Mouse (Mus musculus) 3T3-L1 (cell line): Measurements from ENCODE around the gene Enox1.

ENCODE experiments used
- DNase-seq: peaks from one replicate; pipeline ENCODE4 v3.0.0-alpha.2; 2015; ENCODE audit warnings: low read depth, low spot score

Gene Enox1

DNA sequence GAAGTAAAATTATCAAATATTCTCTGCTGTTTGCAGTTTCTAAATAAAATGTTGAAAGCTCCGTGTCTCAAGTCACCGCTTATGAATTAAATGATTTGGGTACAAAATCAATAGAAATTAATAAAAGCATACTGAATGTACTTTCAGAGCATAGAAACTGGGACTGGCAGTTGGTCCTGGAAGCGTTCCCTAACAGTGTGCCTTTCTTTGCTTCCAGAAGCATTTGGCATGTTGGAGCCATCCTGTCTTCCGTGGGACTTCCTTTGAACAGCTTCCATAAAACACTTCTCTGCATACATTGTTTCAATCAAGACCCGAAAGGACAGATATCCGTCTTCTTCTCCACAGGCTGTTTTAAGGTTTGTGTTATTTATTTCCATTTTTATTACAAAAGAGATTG lies 285.0 kb downstream of the Enox1 start:
- no peak for DNase-seq

DNA sequence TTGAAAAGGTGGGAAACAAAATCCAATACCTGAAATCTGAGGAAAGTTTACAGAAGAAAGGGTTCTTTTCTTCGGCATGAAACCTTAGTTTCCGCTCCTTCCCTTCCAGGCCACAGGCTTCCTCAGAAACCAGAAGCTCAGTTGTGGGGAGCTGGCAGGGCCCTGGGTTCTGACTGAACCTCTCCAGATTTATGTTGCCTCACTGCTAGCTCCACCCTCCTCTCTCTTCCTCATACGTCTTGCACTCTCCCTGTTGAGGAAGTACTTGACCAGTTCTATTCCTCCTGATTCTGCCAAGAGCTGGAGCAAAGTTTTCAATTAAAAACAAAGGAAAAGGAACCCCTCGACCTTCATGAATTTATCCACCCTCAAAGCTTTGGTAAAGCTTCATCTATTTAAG lies 291.4 kb downstream of the Enox1 start:
- DNase-seq: no peak

DNA sequence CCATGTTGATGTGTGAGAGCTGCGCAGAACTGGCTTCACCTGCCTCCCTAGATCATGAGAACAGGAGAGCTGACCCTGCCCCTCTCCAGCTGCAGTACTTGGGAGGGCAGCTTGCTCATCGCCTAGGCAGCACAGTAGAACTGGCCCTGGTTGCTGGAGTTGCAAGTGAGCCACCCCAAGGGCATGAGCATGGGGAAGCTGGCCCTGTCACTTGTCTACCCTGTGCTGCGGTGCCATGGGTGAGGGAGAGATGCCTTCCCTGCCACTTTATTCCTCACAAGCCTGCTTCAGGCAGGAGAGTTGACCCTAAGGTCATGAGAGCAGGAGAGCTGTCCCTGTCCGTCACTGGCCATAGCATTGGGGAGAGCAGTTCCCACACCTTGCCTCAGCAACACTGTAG lies 295.4 kb downstream of the Enox1 start:
- no peak for DNase-seq

DNA sequence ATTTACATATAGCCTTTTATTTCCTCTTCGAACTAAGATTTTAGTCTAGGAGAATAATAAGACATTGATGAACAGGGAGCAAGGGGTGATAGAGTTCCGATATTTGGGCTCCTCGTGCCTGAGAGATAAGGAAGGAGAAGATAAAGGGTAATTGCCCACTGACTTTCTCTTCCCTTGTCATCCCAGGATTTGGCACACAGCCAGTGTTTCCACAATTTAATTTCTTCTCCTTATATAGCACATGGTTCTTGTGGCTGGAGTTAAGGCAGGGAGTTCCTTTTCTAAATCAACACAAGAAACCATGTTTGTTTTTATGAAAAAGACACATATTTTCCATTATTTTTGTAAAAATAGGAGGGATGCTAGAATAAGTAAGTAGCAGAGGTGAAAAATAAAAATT lies 299.5 kb downstream of the Enox1 start:
- DNase-seq: no peak

DNA sequence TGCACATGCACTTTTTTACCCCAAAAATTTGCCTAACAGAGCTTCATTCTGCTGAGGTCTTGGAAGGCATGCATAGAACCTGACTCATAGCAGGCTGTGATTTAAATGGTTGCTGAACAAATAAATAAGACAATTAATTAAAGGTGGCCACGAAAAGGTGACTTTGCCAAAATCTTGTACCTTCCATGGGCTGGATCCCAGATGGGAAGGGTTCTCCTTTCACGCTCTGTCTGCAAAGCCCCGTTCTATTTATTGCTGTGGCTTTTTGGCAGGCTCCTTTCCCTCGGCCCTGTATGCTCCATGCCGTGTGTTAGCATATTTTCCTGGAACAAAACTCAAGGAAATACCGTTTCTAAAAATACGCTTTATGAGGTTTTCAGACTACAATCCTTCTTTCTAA lies 300.3 kb downstream of the Enox1 start:
- peak; percentile 51 for DNase-seq

DNA sequence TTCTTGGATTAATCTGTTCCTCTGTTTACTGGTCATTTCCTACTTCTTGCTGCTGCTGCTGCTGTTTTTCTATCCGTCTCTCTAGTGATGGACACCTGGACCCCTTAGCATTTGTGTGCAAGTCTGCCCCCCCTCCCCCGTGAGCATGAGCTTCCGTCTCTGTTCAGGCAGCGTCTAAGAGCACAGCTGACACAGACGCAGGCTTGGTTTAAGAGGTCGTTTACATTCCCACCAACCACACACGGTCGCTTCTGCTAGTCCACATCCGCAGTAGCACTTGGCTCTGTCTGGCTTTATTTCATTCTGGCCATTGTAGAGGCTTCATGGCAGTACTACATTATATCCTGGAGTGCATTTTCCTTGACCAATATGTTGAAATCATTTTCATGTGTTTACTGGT lies 301.7 kb downstream of the Enox1 start:
- DNase-seq: no peak

DNA sequence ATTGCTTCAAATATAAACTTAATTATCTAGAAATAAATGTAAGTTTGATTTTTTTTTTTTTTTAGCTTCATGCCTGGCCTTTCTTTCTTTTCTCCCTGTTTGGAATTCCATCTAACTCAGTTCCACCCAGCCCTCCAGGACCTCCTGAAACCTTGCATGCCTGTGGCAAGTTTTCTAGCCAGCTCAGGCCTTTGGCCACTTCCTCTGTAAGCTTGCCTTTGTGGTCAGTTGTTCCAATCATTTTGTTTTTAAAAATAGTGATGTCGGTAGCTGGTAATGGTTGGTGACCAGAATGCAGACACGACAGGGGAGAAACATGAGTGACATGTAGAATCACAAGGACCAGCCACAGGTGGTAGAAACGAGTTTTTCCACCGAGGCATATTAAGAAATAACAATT lies 307.4 kb downstream of the Enox1 start:
- peak; percentile 74 for DNase-seq

DNA sequence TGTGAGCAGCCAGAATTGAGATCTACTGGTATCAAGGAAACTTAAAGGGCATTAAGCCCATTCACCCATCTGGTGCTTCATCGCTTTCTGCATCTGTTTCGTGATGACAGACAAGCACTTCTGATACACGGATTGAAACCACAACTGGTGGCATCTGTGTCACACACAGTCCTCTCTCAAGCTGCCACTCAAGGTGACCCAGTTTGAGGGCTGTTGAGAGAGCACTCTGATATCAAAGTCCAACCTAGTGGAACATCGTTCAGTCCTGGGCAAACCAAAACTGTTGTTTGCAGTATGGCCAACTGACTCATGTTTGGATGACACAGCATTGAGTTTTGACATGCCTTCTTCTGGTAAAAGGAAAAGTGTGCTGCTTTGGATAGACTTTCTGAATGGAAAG lies 308.2 kb downstream of the Enox1 start:
- DNase-seq: peak; percentile 55

DNA sequence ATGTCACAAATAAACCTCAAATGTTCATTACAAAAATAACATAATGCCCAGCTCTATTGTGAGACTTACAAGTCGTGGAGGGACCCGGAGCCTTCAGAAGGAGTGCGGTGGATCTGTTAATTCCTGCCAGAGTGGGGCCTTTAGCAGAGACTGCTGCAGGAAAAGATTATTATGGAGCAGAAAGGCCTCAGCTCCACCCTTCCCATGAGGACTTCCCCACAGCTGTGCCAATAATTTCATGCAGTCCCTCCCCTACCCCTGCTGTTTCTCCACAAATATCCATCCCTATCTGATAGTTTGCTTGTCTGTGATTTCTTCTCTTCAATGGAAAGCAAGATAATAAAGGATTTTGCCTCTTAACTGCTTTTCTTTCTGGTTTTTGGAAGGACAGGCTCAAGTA lies 314.0 kb downstream of the Enox1 start:
- no peak for DNase-seq

DNA sequence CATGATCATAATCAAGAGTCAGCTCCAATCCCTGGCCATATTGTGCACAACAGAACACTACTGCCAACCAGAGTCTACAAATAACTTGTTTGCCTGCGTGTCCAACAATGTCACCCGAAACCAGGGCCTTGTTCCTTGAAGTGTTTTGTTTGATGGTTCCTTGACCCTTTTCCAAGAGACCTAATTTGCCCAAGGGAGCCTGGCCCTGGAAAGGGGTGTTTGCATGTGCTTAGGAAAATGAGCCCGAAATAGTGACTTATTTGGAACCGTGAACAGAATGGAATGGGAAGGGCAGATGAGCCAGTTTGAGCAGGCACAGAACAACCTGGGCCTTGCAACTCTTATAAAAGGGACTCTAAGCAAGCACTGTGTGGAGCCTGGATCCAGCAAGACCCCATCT lies 316.9 kb downstream of the Enox1 start:
- no peak for DNase-seq

DNA sequence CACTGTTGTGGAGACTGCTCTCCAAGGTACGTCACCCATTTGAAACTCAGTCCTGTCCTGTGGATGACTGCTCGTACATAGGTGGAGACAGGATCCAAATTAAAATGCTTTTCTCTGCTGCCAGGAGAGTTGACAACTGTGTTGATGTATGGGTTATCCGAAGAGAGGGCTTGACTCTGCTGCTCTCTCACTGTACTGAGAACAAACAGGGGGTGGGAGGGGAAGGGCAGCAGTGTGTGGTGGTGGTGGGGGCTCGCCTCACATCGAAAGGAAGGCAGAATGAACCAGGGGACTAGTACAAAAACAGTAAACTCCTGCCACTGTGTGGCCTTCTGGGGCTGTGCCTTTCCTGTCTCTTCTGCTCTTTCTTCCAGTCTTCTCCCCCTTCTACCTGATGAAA lies 317.5 kb downstream of the Enox1 start:
- DNase-seq: no peak

DNA sequence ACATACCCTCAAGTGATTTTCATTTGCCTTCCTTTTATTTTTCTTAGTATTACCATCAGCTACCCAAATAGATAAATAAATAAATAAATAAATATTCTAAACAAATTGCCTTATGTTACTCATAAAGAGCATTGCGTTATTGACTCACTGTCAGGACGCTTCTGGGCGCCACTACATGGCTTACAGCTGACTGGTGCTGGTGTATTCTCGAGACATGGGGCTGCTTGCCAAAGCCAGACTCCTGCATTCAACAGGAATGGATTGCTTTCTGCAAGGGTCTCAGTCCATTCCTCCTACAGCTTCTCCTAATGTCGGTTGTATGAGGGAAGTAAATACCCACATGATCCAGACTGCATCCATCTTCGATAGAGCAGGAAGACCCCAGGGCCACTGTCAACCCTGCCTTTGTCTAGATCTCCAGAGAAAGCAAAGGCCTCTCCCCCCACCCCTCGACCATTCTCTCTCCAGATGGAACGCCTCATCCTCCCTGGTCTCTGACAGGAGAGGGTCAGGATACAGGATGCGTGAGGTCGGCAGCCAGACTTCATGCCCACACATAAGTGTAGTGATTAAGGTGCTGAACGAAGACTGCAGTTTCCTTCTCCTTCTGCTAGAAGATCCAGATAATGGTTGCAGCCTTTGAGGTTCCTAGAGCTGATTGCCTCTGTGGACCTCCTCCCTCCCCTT lies 318.7 kb downstream of the Enox1 start:
- DNase-seq: no peak

DNA sequence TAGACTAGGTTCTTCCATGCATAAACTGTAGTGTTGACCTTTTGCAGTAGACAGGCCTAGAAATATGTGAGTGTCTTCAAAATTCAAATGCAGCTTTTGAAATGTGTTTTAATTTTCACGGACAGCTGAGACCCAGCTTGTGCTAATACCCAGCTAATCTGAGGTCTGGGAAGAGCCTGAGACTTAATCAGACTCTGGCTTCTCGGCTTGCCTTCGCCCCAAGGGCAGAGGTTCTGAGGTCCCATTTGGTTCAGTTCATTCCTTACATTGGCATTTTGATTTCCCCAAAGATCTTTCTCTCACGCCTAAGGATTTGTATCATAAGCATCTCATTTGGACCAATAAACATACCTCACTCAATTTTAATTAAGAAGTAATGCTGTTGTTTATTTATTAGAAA lies 321.1 kb downstream of the Enox1 start:
- no peak for DNase-seq

DNA sequence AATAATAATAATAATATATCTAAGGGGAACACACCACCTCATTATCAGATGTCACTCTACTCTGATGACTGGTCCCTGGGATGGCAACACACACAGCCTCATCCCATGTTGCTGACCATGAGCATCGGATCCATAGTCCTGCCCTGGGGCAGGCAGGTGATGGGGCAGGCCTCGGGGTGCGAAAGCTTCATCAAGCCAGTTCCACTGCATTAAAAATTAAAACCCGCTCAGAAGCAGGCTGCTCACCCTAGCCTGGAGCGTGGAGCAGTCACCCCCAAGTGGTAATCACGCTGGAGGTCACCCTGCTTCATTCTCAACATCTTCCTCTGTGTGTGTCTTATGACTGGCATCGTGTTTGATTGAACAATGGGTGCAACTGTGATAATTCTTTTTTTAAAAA lies 321.6 kb downstream of the Enox1 start:
- DNase-seq: no peak

DNA sequence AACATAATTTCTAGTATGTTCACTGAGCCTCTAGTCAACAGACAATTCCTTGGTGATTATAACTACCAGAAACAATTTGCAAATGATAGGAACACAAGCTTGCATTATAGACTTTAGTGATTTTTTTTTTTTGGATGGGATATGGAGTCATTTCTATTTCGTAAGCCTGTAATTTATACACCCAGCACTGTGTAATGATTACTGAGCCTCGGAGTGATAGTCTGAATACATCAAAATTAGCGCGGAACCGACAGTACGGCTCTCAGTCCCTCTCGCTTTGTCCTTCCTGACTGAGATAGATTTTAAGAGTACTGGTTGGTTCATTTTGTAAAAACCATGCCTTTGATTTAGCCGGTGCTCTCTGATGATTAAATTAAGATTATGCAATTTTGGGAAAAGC lies 322.1 kb downstream of the Enox1 start:
- no peak for DNase-seq

DNA sequence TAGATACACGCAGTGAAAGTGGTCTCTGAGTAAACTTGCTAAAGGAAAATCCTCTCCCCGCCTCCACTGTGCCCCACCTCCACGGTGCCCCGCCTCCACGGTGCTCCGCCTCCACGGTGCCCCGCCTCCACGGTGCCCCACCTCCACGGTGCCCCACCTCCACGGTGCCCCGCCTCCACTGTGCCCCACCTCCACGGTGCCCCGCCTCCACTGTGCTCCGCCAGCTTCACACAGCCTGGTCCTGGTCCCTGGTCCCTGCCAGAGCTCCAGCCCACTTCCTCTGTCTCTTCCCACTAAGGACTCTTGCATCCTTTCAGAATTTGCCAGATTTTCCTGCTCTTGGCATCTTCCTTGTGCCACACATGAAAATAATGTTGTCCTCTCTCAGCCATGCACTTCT lies 326.5 kb downstream of the Enox1 start:
- DNase-seq: no peak

DNA sequence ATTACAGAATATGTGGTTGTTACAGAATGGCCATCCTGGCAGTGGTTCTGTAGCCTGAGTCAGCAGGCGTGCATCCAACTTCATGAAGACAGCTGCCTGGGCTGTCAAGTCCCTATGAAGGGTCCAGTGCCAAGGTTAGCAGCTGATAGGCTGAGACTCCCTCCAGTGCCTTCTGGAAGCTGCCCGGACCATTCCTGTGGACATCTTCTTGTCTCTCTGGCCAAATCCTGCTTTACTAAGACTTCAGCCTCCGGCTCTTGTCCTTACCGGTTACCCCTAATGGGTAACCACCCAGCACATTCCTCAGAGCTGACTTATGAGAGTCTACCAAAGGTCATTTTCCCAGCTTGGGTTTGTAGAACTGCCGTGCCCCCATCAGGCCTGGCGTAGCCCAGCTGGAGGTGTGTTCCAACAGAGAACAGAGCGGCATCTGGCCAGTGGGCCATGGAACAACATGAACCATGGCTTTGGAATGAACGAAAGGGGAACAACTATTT lies 328.4 kb downstream of the Enox1 start:
- peak; percentile 98 for DNase-seq

DNA sequence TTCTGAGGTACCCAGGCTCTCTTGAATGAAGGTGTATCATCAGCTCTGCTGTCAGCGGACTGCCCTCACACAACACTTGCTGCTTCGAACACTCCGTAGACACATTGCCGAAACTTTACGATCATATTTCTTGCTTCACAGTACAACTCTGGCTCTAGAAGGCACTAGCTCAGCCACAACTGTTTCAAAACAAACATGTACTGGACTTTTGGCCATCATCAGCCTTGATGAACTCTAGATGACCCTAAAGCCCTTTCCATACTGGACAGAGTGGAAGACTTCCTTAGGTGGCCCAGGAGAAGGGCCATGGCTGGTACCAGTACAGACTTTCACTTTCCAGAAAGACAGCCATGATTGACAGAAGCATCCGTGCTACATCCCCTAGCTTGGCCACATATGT lies 334.1 kb downstream of the Enox1 start:
- no peak for DNase-seq

DNA sequence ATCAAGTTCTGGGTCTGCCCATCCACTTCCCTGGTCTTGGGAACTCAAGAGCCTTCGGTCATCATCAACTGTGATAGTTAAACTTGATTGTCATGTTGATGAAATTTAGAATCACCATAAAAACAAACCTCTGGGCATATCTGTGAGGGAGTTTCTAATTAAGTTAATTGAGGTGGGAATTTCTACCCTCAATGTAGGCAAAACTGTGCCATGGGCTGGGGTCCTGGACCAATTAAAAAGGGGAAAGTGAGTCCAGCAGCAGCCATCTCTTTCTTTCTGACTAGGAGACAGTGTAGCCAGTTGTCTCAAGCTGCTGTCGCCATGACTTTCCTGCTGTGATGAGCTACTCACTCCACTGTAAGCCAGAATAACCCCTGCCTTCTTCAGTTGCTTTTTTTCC lies 335.2 kb downstream of the Enox1 start:
- DNase-seq: no peak

DNA sequence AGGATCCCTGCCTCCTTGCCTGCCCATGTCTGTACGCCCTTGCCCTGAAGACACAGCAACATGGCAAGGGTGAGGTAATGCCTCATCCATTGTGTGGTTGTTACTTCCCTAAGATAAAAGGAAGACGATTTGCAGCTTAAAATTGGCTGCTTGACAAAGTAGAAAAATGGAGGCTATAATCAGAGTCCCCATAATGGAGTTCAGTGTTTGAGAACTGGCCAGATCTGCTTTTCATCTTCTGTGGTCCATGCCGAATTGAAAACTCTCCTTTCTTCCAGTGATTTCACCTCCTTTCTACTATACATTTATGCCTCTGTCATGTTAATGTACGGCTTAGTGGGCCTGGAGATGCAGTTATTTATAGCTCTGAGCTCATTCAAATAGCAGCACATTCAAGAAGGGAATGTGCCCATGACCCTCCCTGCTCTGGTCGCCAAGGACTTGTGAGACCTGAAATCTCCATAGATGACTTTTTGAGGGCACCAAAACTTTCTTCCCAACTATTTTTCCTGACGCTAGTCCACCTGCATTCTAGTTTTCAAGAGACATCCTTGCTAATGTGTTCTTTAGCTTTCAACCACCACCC lies 343.5 kb downstream of the Enox1 start:
- DNase-seq: no peak

DNA sequence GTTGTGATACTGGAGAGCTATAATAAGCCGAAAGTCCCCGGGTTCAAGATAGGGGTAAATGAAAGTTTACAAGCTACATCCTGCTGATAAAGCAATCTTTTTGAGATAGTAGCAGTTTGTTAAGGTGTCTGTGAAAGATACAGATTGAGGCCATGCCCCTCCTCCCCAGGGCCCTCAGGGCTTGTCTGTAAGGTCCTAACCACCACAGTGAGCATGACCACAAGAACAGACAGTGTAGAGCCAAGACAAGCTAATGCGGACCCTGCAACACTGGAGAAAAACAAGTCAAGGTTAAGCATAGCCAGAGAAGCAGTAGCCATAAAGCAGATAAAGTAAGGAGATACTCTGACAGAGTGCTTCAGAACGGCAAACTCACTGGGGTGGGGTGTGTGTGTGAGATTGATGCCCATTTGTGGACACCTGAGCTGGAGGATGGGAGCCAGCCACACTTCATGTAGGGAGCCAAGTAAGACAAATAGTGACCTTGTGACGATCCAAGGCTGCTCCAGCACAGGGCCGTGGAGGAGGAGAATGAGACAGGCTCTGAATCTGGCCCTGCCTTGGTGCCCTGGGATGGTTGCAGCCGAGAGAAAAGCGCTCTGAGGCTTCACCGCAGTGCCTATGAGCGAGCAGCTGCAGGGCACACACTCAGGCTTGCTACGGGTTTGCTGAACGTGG lies 348.0 kb downstream of the Enox1 start:
- DNase-seq: no peak

DNA sequence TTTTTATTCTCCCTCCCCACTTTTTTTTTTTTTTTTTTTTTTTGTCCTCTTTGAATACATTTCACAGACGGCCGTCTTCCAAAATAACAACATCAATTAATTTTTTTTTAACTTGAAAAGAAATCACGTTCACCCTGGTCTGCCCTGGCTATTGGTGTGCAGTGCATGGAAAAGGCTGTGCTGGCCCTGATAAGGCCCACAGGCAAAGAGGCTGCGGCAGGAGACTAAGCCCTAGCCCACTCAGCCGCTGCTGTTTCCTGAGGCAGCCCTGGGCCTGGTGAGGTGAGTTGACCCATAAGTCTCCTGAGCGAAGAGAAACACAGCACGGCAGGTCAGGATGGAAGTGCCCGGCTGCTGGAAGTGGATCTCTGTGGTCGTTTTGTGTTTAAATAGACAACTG lies 349.8 kb downstream of the Enox1 start:
- DNase-seq: no peak

DNA sequence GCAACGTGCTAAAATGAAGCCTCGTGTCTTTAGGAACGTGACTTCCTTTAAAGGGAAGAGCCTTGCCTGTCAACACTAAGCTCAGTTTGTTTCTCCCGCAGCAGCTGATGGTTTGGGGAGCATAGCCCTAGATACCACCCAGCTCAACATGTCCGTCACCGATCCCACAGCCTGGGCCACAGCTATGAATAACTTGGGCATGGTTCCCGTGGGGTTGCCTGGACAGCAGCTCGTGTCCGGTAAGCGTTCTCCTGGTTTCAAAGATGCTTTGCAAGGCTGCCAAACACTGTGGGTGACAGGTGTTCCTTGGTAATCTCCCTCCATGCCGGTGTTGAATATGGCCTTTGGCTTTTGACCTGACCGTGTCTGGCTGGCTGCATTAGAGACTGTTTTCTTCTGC lies 351.5 kb downstream of the Enox1 start:
- DNase-seq: no peak
